Mouse (Mus musculus) cerebellum, adult 11 months (tissue): Measurements from ENCODE around the gene Srarp.

Source experiments
- DNase-seq: peaks from one replicate; pipeline ENCODE4 v3.0.0; 2022

Srarp gene

GRCm38 (mm10) chr4:141423691-141424431 lies 12.0 kb downstream of the Srarp start:
- no peak for DNase-seq

- DNase-seq, result no peak
Measured at GRCm38 (mm10) chr4:141423288-141423687, 12.6 kb downstream of the Srarp start.

- no peak for DNase-seq
Measured at GRCm38 (mm10) chr4:141422841-141423240, 13.1 kb downstream of the Srarp start.

- DNase-seq, result no peak
Measured at GRCm38 (mm10) chr4:141421423-141421822, 14.5 kb downstream of the Srarp start.

- no peak for DNase-seq
Measured at GRCm38 (mm10) chr4:141420886-141421285, 15.0 kb downstream of the Srarp start.

GRCm38 (mm10) chr4:141420192-141420829 lies 15.6 kb downstream of the Srarp start, which contains the start of gene Hspb7:
Gene Hspb7, plus strand, starts transcription at chr4:141420779.
- DNase-seq, result no peak

- no peak for DNase-seq
Measured at GRCm38 (mm10) chr4:141419398-141420191, 16.3 kb downstream of the Srarp start.

- no peak for DNase-seq
Measured at GRCm38 (mm10) chr4:141415924-141416323, 20.0 kb downstream of the Srarp start, which contains the start of gene Clcnkb. Gene Clcnkb, minus strand, starts transcription at chr4:141416014.

GRCm38 (mm10) chr4:141411430-141411992 lies 24.4 kb downstream of the Srarp start:
- no peak for DNase-seq

- DNase-seq, result no peak
Measured at GRCm38 (mm10) chr4:141408577-141408976, 27.3 kb downstream of the Srarp start.

- DNase-seq, result no peak
Measured at GRCm38 (mm10) chr4:141406516-141407299, 29.2 kb downstream of the Srarp start.

GRCm38 (mm10) chr4:141405314-141405622 lies 30.6 kb downstream of the Srarp start:
- no peak for DNase-seq

GRCm38 (mm10) chr4:141404518-141405313 lies 31.2 kb downstream of the Srarp start:
- peak; percentile 79 for DNase-seq

- DNase-seq, result no peak
Measured at GRCm38 (mm10) chr4:141400171-141400570, 35.7 kb downstream of the Srarp start.

- no peak for DNase-seq
Measured at GRCm38 (mm10) chr4:141398545-141398944, 37.4 kb downstream of the Srarp start, which contains the start of gene Clcnka. Gene Clcnka, minus strand, starts transcription at chr4:141398724.

- no peak for DNase-seq
Measured at GRCm38 (mm10) chr4:141397861-141398260, 38.0 kb downstream of the Srarp start.

- no peak for DNase-seq
Measured at GRCm38 (mm10) chr4:141394751-141395150, 41.2 kb downstream of the Srarp start.

GRCm38 (mm10) chr4:141391293-141391692 lies 44.6 kb downstream of the Srarp start:
- DNase-seq, result no peak

GRCm38 (mm10) chr4:141389366-141390150 lies 46.3 kb downstream of the Srarp start:
- no peak for DNase-seq

- no peak for DNase-seq
Measured at GRCm38 (mm10) chr4:141387933-141388332, 48.0 kb downstream of the Srarp start.
